Mouse (Mus musculus) olfactory bulb, adult 2 months (tissue): ENCODE results near the gene Sdhd.

Experiments
- CTCF ChIP-seq: fragments of 200-500 bp; IDR thresholded peaks from 2 replicates; pipeline ENCODE4 v1.5.1; 2012; ENCODE audit warnings: low read depth, mild to moderate bottlenecking, low read length, moderate library complexity; ENCODE audit not compliant: insufficient read depth
- POLR2A ChIP-seq: fragments of 200-500 bp; IDR thresholded peaks from 2 replicates; pipeline ENCODE4 v1.6.1; 2012; ENCODE audit warnings: mild to moderate bottlenecking, low read depth, low read length, moderate library complexity; ENCODE audit not compliant: insufficient read depth

DNA sequence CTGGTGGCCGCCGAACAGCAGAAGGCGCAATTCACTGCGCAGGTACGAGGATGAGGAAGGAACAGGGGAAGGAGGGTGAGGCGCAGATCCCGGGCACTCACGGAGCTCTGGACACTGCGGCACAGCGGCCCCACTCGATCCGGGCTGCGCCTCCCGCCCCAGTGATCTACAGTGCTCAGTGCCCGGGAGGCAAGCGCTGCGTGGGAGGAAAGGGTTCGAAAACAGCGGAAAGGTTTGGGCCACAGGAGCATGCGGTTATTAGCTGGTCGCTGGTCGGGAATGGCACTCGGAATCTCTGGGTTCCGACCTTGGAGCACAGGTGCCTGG, 349 bp upstream of the Sdhd start:
- TF ChIP-seq CTCF (no peak), POLR2A (no peak)
